Mouse (Mus musculus) frontal cortex, adult (tissue): ENCODE results near the gene Trim71.

ENCODE experiments used
- ATAC-seq: cut with Nextera tagmentation; 2 replicates; pipeline ENCODE4 v1.9.2; 2017; ENCODE audit warnings: mild to moderate bottlenecking, moderate library complexity, mixed read lengths; ENCODE audit not compliant: low TSS enrichment

Trim71 gene

DNA sequence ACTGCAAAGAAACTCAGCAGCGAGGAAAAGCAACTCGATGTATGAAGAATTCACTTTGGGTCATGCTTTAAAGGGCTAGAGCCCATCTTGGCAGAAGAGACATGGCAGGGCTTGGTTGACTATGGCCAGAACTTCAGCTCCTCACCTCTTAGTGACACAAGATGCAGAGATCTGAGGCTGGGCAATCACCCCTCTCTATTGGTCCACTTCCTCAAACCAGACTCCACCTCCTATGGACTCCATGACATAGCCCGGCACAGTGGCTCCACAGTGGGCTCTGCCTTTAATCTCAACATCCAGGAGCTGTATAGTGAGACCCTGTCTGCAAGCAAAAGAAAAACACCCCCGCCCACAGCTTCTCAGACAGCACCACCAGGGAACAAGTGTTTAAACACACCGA, 79.4 kb downstream of the Trim71 start:
- no peak for ATAC-seq

- ATAC-seq = no peak
Observed at GRCm38 (mm10) chr9:114480940-114481339, 83.2 kb downstream of the Trim71 start.

DNA sequence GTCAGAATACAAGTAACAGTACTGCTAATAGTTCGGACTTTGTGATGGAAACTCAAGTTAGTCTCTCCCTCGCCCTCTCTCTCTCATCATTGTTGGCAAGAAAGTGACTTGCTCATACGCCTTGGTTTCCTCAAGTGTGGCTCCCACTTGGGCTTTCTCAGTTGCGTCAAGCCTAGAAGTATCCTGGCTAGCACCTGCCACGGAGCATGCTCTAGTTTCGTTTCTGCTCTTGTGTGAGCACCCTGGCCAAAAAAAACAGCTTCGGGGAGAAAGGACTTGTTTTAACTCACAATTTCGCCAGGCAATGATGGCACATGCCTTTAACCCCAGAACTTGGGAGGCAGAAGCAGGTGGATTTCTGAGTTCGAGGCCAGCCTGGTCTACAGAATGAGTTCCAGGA, 87.2 kb downstream of the Trim71 start:
- no peak for ATAC-seq

DNA sequence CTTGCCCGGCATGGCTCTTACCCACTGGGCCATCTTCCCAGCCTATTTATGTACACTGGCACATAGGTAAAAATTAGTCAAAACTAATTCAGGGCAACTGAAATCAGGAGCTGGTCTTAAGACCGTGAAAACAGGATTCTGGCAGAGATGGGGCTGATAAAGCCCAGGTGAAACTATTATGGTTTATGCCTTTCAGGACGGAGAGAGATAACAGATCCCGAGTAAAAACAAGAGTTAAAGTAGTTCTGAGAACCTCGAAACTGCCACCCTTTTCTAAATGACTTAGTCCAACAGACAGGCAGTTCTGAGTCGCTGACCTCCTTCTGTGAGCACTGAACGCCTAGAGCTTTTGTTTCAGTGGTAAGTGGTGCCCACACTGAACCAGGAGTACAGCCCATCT, 92.3 kb downstream of the Trim71 start:
- no peak for ATAC-seq

DNA sequence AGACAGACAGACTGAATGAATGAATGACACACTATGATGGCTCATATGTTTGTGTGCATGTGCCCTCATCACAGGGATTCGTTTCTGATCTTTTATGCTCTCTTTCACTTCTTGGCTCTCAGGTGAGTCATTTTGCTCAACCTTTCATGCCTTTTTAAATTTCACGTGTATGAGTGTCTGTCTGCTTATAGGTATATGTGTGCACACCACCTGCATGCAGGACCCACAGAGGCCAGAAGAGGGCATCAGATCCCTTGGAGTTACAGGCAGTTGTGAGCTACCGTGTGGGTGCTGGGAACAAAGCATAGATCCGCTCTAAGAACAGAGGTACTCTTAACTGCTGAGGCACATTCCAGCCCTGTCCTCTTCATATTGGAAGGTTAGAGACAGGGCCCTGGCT, 95.5 kb downstream of the Trim71 start:
- no peak for ATAC-seq

DNA sequence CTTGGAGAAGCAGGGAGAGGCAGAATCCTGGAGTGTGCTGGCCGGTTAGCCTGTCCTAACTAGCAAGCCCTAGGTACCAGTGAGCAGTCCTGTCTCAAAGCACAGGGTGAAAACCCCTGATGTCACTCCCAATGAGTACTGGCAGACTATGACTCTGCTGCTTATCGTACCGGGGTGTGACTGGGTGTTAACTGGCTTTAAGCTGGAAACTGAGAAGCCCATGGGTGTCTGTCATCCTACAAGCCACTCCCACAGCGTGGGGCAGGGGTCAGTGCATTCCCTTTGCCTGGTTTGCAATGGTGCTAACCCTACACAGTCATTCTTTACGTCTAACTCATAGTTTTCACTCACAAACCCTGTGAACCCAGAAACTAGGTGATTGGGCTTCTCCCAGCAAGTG, 96.0 kb downstream of the Trim71 start:
- ATAC-seq = no peak

DNA sequence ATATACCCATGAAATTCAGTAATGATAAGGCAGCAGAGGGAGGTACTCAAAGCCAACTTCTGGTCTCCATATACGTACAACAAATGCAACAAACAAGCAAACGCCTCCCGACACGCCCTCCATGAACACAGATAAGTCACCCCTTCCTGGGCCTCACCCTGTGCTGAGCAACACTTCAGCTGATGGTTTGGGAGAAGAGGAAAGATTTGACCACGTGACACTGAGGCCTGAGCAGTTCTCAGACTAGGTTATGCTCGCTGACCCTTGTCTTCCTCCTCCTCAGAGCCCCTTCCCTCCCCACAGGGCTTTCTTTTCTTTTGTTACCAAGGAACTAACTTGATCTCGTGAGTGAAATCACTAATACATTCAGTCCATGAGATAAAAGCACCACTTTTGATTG, 97.3 kb downstream of the Trim71 start:
- ATAC-seq = no peak

- ATAC-seq = no peak
Observed at GRCm38 (mm10) chr9:114465442-114465841, 98.7 kb downstream of the Trim71 start.

GRCm38 (mm10) chr9:114462569-114462968, 101.6 kb downstream of the Trim71 start:
- ATAC-seq = no peak

GRCm38 (mm10) chr9:114458436-114458835, 105.7 kb downstream of the Trim71 start:
- ATAC-seq = no peak
